Mouse (Mus musculus): ENCODE measurements around the gene Prune2. TPM values are rescaled to one million over a fixed set of nuclear protein-coding genes. Genes with fewer than 3 reads are reported as not detected.

The Prune2 gene
- total RNA-seq (2014; fragmentation: Nextera tagmentation) = not detected in 2 replicates
- total RNA-seq (2017) = not detected in 2 replicates

DNA sequence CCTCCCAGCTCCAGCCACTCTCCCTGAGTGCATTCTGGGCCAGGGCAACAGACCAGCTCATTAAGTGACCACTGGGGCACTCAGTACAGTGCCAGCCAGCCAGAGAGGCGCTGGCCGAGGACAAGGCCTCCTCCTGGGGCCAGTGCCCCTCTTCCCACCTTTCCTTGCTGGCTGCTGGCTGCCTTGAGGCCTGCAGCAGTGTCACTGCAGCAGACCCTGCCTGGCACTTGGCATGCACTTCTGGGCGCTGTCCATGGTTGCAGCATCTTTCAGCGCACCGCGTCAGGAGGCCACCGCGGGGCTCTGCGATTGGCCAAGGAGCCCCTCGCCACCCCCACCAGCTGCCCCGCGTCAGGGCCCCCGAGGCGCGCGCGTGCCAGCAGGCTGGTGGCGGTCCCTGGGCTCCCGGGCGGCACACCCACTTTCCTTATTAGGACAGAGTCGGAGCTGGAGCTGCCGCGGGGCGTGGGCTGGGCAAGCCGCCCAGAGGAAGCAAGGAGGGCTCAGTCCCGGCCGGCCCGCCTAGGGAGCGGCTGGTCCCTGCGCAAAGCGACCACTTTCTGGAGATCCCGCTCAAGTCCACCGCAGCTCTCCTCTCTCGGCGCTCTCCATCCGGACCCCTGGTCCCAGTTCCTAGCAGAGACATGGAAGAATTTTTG is at the start of gene Prune2:
Prune2 (plus strand) TSS at position 506 of the 659 bp plus-strand sequence.
- peak; percentile 94 for ATAC-seq (replicated peaks; ENCODE audit: low FRiP score, low TSS enrichment, poor library complexity, severe bottlenecking)

DNA sequence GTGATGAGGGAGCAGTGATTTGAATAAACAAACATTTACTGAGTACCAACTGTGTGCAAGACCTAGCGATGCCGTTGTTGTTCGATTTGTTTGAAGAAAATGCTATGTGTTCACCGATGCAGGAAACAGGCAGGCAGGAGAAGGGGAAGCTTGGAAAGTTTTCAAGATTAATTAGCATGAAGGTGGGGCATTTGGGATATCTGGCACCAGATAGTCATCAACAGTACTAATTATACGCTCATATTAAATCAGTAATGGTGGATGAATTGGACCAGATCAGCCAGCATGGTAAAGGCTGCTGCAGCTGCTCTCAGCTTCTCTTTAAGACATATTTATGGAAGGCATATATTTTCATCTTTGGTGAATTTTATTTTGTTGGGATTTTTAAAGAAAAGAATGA is 44.4 kb upstream of the Prune2 start:
- ATAC-seq (replicated peaks; ENCODE audit: low FRiP score, low TSS enrichment, poor library complexity, severe bottlenecking) = no peak

DNA sequence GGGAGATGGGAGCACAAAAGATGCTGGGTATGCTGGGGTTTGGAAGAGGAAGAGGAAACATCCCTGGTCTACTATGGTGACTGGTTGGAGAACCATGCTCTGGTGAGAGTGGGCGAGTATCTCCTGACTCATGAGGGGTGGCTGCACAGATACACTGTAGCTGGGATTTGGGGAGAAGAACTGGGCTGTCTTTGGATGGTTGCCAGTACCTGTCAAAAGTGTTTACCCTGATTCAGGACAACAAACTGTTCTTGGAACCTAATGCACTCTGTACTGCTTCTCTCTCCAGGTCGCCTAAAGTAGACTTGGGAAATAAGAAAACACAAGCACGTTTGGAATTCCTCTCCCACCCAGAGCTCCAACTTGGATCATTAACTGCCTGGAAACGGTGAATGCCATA is 31.4 kb upstream of the Prune2 start:
- ATAC-seq (replicated peaks; ENCODE audit: low FRiP score, low TSS enrichment, poor library complexity, severe bottlenecking) = no peak

DNA sequence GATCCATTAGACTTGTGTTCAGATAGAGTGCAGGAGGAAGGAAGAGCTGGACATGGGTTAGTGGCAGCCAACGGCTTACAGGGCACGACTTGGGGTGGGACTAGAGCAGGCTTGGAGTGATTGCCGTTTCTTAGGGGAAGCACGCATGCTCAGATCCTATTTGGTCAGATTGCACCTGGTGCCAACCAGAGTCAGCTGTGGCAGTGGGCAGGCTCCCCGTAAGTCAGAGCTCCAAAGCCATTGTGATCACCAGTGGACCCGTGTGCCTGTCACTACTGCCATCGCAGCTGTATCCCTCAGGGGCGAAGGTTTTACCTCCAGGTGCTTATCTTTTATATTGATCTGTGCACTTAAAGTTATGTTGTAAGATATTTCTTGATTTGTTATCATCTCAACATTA is 21.3 kb upstream of the Prune2 start:
- no peak for ATAC-seq (replicated peaks; ENCODE audit: low FRiP score, low TSS enrichment, poor library complexity, severe bottlenecking)

DNA sequence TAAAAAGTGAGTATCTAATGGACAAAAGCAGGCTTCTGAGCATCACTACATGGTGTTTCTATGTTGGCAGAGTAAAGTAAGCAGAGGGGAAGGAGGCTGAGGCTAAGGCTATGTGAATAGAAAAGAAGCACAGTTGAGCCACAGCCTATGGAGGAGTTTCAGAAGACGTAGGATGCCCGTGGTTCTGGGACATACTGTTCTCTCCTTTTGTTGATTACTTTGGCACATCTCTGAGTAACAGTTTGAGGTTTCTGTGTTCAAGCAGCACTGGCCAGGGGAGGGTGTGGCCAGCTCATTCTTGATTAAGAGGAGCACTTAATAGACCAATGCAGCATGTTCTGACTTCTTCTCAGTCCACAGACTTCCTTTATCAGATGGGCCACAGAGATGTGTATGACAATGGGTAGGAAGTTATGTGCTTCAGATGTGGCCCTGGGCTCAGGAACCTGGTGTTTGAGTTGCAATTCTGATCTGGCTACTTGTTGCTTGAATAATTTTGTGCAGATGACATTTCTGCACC is 7.1 kb upstream of the Prune2 start:
- peak; percentile 44; the same call in 1 of the 2 replicates for ATAC-seq (replicated peaks; ENCODE audit: low FRiP score, low TSS enrichment, poor library complexity, severe bottlenecking)

DNA sequence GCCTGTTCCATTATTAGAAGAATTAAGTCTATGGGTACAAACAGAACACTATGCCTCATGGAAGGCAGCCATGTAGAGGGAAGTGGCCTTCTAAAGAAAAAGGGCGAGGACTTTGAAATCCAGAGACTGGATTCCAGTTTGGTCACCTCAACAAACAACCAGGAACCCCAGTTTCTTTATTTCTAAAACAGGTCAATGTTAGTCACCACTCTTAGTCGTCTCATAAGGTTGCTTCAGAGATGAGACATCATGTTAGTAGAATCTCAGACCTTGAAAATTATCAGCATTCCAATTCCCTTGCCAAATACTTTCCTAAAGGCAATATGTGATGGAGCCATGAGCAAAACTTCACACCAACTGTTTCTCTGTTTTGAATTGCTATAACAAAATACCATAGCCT is 6.6 kb upstream of the Prune2 start:
- no peak for ATAC-seq (replicated peaks; ENCODE audit: low FRiP score, low TSS enrichment, poor library complexity, severe bottlenecking)

DNA sequence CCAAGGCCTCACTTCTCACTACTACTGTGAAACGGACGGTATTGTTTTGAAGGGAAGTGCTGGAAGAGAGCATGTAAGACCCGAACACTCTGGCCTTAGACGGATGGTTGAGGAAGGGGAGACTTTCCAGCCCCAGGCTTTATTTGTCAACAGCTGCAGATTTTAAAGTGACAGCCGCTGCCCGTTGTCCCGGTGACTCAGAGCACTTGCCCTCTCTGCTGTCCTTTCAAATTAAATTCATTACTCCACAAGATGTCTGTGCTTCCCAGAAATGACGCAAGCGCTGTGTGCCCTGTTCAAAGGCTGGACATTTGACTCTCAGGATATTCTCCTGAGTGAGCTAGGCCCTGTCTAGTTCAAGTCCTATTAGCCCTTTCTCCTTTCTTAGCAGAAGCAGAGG is 5.9 kb upstream of the Prune2 start:
- no peak for ATAC-seq (replicated peaks; ENCODE audit: low FRiP score, low TSS enrichment, poor library complexity, severe bottlenecking)

DNA sequence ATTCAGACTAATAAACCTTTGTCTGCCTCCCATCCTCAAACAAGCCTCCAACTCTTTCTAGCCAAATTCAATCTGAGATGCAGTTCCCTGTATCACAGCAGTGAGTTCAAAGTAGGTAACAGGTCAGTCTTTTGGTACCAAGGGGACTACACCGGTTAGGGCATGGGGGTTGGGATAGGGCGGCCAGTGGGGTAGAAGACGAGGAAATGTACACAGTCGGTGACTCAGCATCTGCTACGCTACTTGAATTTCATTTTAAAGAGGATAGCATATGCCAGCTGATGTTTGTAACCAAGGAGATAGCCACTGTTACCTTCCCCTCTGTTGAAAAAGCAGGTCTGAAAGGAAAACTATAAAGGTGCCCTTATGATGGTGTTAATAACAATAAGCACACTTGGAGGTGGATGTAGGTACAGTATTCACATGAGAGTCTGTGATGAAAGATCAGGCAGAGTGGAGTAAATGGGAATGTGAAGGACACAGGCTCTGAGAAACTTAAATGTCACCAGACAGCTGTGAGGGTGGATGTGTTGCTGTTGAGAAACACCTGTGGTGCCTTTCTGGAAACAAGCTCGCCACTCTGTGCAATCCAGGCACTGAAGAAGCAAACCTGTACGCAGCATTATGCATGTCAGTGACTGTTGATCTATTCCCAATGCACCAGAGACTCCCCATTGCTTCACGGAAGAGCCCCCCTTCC is 5.1 kb upstream of the Prune2 start:
- no peak for ATAC-seq (replicated peaks; ENCODE audit: low FRiP score, low TSS enrichment, poor library complexity, severe bottlenecking)

DNA sequence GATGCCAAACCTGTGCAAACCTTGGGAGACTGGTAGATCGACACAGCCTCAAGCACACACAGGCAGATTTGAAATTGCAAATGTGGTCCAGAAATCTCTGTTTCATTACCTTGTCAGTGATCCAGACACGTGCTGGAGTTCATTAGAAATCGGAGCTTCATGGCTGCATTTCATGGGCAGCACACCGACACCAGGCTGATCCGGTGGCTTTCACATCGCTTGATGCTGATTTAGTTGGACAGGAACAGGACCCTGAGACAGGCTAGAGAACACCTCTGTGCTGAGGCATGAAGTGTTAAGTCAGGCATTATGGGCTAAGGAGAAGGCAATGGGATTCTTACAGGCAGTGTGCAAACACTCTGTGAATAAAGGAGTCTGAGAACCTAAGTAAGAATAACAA is 1.2 kb upstream of the Prune2 start:
- no peak for ATAC-seq (replicated peaks; ENCODE audit: low FRiP score, low TSS enrichment, poor library complexity, severe bottlenecking)

DNA sequence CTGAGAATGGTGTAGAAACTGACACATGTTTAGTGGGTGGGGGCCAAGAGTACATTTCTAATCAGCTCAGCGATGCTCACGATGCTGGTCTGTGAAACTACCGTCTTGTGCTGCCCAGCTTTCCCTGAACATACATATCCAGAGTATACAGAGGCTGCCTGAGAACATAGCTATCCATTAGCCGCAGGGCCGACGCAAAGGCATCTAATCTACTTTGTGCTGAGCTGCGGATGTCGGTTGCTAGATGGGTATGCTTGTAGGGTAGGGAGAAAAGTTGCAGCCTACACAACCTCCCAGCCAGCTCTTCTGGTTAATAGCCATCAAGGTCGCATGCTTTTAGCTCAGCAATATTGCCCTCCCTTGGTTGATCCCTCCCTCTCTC is 696 bp upstream of the Prune2 start:
- ATAC-seq (replicated peaks; ENCODE audit: low FRiP score, low TSS enrichment, poor library complexity, severe bottlenecking) = no peak

DNA sequence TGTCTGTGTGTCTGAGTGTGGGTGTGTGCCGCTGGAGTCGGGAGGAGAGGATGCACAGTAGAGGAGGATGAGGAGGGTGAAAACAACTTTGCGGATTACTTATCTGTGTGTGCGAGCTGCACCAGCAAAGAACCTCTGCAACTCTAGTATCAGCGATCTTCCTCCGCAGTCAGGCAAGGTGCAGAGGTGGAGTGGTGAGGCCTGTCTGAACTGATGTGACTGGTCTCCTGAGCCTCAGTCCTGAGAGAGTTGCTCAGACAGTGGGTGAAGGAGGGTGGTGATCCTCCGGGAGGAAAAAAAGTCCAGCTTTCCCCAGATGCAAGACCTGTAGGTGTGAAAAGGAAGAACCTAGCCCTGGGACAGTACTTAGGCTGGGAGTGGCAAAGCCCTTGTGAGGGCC is 401 bp downstream of the Prune2 start:
- ATAC-seq (replicated peaks; ENCODE audit: low FRiP score, low TSS enrichment, poor library complexity, severe bottlenecking) = 0 out of 2 replicates have a peak, but pooled peaks have one; percentile 37

DNA sequence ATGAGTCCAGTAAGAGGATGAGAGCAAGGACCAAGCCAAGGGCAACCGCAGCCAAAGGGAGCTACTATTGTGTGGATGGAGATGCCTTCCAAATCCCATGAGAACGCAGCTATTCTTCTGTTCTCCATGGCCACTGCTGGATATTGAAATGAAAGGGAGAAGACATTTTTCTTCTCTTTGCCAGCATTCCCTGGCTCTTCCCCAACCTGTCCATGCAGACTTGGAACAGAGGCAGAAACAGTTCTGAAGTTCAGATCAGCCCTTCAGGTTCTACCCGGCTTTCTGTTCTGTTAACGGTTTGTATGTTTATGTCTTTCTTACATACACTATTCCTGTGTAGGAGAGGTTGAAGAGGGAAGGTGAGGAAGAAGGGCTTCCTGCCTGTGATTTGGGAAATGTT is 3.1 kb downstream of the Prune2 start:
- no peak for ATAC-seq (replicated peaks; ENCODE audit: low FRiP score, low TSS enrichment, poor library complexity, severe bottlenecking)

DNA sequence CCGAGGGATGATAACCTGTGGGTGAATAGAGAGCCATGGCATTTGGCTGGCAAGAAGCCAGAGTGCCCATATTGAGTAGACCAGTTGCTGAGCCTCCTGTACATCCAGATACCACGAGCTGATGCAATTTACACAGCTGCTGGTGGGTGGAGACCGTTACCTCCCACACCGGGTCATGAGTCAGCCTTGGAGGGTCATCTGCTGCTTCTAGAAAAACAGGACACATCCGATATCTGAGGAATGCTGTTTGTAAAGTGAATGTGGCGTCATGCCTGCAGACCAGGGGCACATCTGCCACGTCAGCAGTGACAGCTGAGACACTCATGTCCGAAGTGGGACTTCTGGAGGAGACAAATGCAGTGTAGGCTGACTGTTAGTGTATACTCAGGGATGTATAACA is 3.6 kb downstream of the Prune2 start:
- ATAC-seq (replicated peaks; ENCODE audit: low FRiP score, low TSS enrichment, poor library complexity, severe bottlenecking) = no peak

DNA sequence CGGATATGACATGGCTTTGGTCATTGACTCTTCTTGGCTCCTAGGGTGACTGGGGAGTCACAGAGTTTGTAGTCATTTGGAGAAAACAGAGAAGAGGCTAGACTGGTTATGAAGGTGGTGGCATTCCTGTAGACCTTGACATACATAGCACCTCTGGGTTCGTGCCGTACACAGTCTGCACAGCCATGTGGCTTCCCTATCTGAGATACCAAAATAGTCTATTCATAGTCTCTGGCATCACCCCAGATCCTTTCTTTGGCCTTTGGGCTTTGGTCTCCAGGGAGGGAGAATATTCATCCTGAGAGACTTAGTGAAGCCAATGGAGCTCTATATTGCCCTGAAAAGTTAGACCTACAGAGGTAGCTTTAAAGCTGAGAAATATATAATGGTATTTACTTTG is 5.1 kb downstream of the Prune2 start:
- no peak for ATAC-seq (replicated peaks; ENCODE audit: low FRiP score, low TSS enrichment, poor library complexity, severe bottlenecking)

DNA sequence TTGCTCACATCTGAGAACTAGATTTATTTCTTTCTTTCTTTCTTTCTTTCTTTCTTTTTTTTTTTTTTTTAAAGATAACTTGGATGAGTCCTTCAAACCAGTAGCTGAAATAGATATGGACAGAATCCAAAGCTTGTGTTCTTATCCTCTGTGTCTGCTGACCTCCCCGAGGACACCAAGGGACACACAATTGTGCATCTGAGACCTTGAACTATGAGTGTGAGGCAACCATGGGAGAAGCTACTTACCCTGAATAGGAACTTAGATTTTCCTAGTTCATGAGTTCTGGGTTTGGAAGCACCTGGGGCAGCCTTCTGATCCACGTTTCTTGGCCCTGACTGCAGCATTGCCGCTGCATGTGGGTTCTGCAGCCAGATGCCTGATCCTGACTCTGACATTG is 7.3 kb downstream of the Prune2 start:
- ATAC-seq (replicated peaks; ENCODE audit: low FRiP score, low TSS enrichment, poor library complexity, severe bottlenecking) = no peak

DNA sequence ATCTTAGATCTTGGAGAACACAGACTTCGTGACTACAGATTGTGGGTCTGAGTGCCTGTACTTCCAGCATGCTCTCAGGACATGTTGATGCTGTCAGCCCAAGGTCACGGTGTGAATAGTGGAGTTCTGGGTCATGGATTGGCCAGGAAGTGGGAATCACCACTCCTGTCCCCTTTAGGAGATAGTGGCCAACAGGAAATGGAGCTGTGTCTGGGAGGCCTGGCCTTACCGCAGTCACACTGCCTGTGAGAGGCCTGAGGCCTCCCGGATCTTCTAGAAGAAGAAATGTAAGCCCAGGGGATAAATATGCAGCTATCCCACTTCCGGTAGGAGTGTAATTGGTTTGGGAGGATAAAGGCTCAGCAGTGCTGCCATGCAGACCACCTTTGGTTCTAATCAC is 12.8 kb downstream of the Prune2 start:
- ATAC-seq (replicated peaks; ENCODE audit: low FRiP score, low TSS enrichment, poor library complexity, severe bottlenecking) = no peak

DNA sequence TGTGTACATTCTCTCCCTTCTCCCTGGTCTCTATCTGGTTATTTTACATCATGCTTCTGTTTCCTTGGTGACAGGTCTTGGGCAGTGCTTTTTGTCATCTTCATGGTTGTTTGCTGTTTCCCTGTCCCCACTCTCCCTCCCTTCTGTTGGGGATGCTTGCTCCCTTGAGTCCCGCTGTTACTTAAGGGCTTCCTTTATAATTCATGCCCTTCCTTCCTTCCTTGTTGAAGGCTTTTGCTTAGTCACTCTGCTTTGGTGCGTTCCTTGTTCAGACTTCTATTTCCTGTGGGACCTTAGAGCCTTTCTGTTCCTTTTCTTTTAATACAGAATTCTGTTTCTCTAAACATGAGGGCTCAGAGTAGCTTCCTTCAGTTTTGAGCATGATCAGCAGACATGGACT is 14.7 kb downstream of the Prune2 start:
- ATAC-seq (replicated peaks; ENCODE audit: low FRiP score, low TSS enrichment, poor library complexity, severe bottlenecking) = no peak

DNA sequence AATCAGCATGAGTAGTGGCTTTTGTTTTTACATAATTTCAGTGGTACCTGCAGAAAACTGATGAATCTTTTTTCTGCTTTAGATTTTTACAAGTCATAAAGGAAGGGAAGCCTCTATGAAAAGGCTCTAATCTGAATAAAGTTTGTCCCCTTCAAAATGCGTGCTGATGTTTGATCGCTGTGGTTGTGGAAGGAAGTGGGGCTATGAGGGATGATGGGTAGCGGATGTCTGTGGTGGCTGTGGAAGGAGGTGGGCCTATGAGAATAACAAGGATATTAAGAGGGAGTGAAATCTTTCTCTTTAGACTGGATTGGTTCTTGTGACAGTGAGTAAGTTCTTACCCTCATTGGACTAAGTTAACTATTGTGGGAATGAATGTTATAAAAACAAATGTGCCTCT is 23.0 kb downstream of the Prune2 start:
- no peak for ATAC-seq (replicated peaks; ENCODE audit: low FRiP score, low TSS enrichment, poor library complexity, severe bottlenecking)

DNA sequence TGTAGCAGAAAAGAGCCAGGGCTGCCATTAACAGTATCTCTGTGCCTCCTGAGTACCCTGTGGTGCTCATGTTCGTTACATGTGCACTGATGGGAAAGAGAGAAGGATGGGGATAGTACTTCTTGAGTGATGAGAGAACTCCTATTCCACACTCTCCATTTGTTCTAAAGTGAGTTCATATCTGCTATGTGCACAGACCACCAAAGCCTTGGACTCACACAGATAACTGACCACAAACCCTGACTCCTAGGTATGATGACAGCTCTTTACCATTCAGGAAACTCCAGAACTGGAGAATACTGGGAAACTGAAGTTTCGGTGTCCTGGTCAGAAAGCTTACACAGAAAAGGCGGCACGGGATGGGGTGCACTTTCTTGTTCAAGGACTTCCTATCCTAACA is 25.8 kb downstream of the Prune2 start:
- no peak for ATAC-seq (replicated peaks; ENCODE audit: low FRiP score, low TSS enrichment, poor library complexity, severe bottlenecking)

DNA sequence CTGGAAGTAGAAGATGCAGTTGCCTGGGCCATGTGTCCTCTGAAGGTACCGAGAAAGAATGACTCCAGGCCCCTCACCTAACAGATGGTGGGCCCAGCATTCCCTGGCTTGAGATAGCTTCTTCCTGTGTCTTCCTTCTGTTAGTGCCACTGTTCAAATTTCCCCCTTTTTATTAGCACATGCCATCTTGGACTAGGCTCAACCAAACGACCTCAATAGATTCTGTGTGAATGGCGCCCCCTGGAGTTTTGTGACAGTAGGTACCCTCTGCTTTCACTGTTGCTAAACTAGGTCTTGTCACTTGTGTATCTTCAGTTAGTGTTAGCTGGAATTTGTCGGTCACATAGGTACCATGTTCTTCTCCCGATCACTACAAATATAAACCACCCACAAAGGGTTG is 29.0 kb downstream of the Prune2 start:
- ATAC-seq (replicated peaks; ENCODE audit: low FRiP score, low TSS enrichment, poor library complexity, severe bottlenecking) = peak; percentile 68; the same call in 1 of the 2 replicates

DNA sequence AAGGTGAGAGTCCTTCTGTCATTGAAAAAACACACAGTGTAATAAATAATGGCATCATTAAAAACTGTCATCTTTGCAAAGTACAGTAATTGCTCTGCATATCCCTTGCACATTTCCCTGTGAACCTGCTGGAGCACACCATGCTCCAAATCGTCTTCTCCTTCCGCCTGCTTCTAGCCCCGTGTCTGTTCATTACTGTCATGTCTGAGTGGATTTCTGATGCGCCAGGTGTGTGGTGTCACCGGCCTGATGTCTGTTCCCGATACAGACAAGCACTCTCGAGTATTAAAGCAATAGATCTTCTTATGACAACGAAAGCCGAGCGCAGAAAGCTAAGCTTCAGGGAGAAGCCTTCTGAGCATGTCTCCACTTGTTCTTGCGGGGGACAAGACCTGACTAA is 32.1 kb downstream of the Prune2 start:
- ATAC-seq (replicated peaks; ENCODE audit: low FRiP score, low TSS enrichment, poor library complexity, severe bottlenecking) = no peak
